Comparison of ENCODE assay signal across 9 mouse cellular contexts in the genomic region with DNA sequence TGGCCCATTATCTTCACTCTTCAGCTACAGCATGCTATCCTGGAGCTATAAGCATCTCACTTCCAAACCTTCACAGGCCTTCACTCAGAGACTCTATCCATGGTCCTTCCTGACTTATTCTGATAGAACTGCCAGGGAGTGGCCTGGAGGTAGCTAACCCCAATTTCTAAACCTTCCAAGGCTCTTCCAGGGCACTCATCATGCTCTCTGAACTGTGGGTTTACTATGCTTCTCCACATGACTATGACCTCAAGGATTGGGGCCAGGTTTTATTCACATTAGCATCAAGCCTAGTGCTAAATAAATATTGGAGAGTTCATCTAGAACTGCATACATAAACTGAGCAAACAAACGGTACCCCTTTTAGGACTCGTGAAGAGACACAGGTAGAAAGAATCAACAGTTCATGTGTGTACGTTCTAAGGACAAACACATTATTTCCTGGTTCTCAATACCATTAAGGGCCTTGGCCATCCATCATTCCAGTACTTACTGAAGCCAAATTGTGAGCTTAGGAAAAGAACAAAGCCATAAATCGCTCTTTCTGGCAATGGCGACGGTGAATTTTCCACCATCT. TPM values are rescaled to one million over a fixed set of nuclear protein-coding genes. Genes with fewer than 3 reads are reported as not detected.
DNase-seq lines count a peak whose midpoint lies in the region; ATAC-seq and TF ChIP-seq lines count a peak whose summit lies in the region.
"Had no signal": no experiment of that assay in that cellular context is flagged by ENCODE, and none has a peak within 500 bp of the region (broad histone marks: within the 10 kb centered on the region; RNA-seq: fewer than 3 reads in every experiment).

No protein-coding gene starts in this region.

- no peak for ATAC-seq in limb, embryonic 11.5 days (ENCODE audit: insufficient number of reproducible peaks, low FRiP score, low TSS enrichment, low read depth)

- peak overlapping the region; percentile 84 for H3K4me2 ChIP-seq in CH12.LX (ENCODE audit: insufficient read depth, low read depth, poor library complexity, severe bottlenecking)
- H3K4me2 ChIP-seq in limb, embryonic 11.5 days (ENCODE audit: low read depth, severe bottlenecking) = peak overlapping the region; percentile 72

- peak; percentile 91 for DNase-seq in heart, adult 11 months
- DNase-seq in heart, postnatal 25 days (ENCODE audit: low spot score) = no peak
- peak; percentile 21 for DNase-seq in CH12.LX (ENCODE audit: extremely low read depth)
- peak; percentile 28 for DNase-seq in limb, embryonic 11.5 days (ENCODE audit: low spot score)
- DNase-seq in gastrocnemius, adult 18-20 months (ENCODE audit: low spot score) = no peak
- DNase-seq in cerebellum, postnatal 36 days = no peak

- H3K4me1 ChIP-seq in CH12.LX (ENCODE audit: control insufficient read depth in 1 of 2, insufficient read depth in 2 of 2) = peaks cover 6 to 51% of the 10 kb centered on the region in 2 experiments; a peak in 3 of 4 replicates
- peaks cover 4% of the 10 kb centered on the region; the same call in 1 of the 2 replicates for H3K4me1 ChIP-seq in embryonic fibroblast, embryonic 13.5 days (ENCODE audit: control insufficient read depth, insufficient read depth, low read length)
- H3K4me1 ChIP-seq in limb, embryonic 11.5 days (ENCODE audit: control insufficient read depth, insufficient read depth, low read length) = peaks cover 5% of the 10 kb centered on the region; the same call in 1 of the 2 replicates
- H3K4me1 ChIP-seq in small intestine, adult 2 months (ENCODE audit: control insufficient read depth, insufficient read depth, insufficient read length, low read length) = peaks cover 8% of the 10 kb centered on the region; the same call in 1 of the 2 replicates

- no peak for TF ChIP-seq CTCF in CH12.LX (conservative IDR thresholded peaks at IDR 0.05 in 1 of 2, IDR thresholded peaks at IDR 0.05 in 1 of 2; ENCODE audit: low read depth in 2 of 2, low read length in 2 of 2)
- no peak for TF ChIP-seq CTCF in embryonic fibroblast, embryonic 13.5 days (IDR thresholded peaks at IDR 0.05; ENCODE audit: borderline replicate concordance, insufficient read depth, low read length)
- TF ChIP-seq CTCF in small intestine, adult 2 months (IDR thresholded peaks at IDR 0.05; ENCODE audit: extremely low read depth, insufficient read length, insufficient replicate concordance, low read depth, low read length) = no peak

- 10% methylated on average over 6 of the region's 6 CpGs for WGBS in limb, embryonic 11.5 days
- 2% methylated on average over 6 of the region's 6 CpGs for WGBS in small intestine, adult 2 months

- H3K36me3 ChIP-seq in CH12.LX (replicated peaks in 1 of 2; ENCODE audit: control insufficient read depth in 1 of 2, insufficient read depth in 1 of 2, low read length in 1 of 2) = peaks cover 4 to 25% of the 10 kb centered on the region in 2 experiments
- no peaks in the 10 kb centered on the region for H3K36me3 ChIP-seq in limb, embryonic 11.5 days (ENCODE audit: control insufficient read depth, insufficient read depth, low read length)
- no peaks in the 10 kb centered on the region for H3K36me3 ChIP-seq in small intestine, adult 2 months (ENCODE audit: control insufficient read depth, insufficient read depth, low read length)

- dilution Hi-C loops in CH12.LX (cut with MboI; ENCODE audit: extremely low pct_ligation_motif_present, extremely low pct_unique_long_range_greater_than_20kb, low sequenced_read_pairs) = no loop called here

- no peak overlapping the region; the same call in 1 of the 2 replicates for H3K27ac ChIP-seq in CH12.LX (ENCODE audit: insufficient read depth, low read depth)
- H3K27ac ChIP-seq in embryonic fibroblast, embryonic 13.5 days (ENCODE audit: insufficient read depth, low read length) = peak overlapping the region; percentile 51; the same call in 1 of the 2 replicates
- peak overlapping the region; percentile 93 for H3K27ac ChIP-seq in limb, embryonic 11.5 days (replicated peaks; ENCODE audit: low read depth, low read length)
- peak overlapping the region; percentile 84 for H3K27ac ChIP-seq in small intestine, adult 2 months (ENCODE audit: insufficient read depth, low read depth, low read length)

- H3K27me3 ChIP-seq in CH12.LX (replicated peaks) = no peaks in the 10 kb centered on the region
- no peaks in the 10 kb centered on the region for H3K27me3 ChIP-seq in limb, embryonic 11.5 days (ENCODE audit: control insufficient read depth, insufficient read depth, low read length)
- H3K27me3 ChIP-seq in small intestine, adult 2 months (ENCODE audit: control insufficient read depth, insufficient read depth, low read length) = no peaks in the 10 kb centered on the region

- H3K4me3 ChIP-seq in CH12.LX (replicated peaks in 1 of 3; ENCODE audit: low read depth in 2 of 3, low read length in 2 of 3, poor library complexity in 1 of 3) = peak overlapping the region; percentile 73 to 94 (median 83)
- H3K4me3 ChIP-seq in embryonic fibroblast, embryonic 13.5 days (ENCODE audit: insufficient read depth, low read length) = peak overlapping the region; percentile 77
- peak overlapping the region; percentile 80 for H3K4me3 ChIP-seq in limb, embryonic 11.5 days (ENCODE audit: low read depth, low read length)
- H3K4me3 ChIP-seq in small intestine, adult 2 months (ENCODE audit: low read depth, low read length) = peak overlapping the region; percentile 90

- H3K9ac ChIP-seq in CH12.LX (ENCODE audit: insufficient read depth, low read depth) = peak overlapping the region; percentile 77
- H3K9ac ChIP-seq in limb, embryonic 11.5 days (ENCODE audit: low read length) = peak overlapping the region; percentile 96

- no peak for TF ChIP-seq POLR2A in CH12.LX (IDR thresholded peaks at IDR 0.05; ENCODE audit: low read depth, low read length)
- TF ChIP-seq POLR2A in embryonic fibroblast, embryonic 13.5 days (IDR thresholded peaks at IDR 0.05; ENCODE audit: low read depth, low read length) = peak; percentile 11; the same call in 1 of the 2 replicates
- no peak for TF ChIP-seq POLR2A in small intestine, adult 2 months (IDR thresholded peaks at IDR 0.05; ENCODE audit: low read depth, low read length)

- H3K79me2 ChIP-seq in CH12.LX (replicated peaks; ENCODE audit: control insufficient read depth, extremely low read depth, insufficient read depth, poor library complexity, severe bottlenecking) = peaks cover 18% of the 10 kb centered on the region

- TF ChIP-seq EP300 in CH12.LX (IDR thresholded peaks at IDR 0.05; ENCODE audit: low read length) = no peak

- H3K9me3 ChIP-seq in CH12.LX (replicated peaks; ENCODE audit: low read length) = no peaks in the 10 kb centered on the region
- no peaks in the 10 kb centered on the region for H3K9me3 ChIP-seq in limb, embryonic 11.5 days (ENCODE audit: control insufficient read depth, low read length)

- in situ Hi-C loops in CH12.LX (cut with MboI; ENCODE audit: low pct_ligation_motif_present, low pct_unique_long_range_greater_than_20kb, low sequenced_read_pairs) = no loop called here

- intact Hi-C loops in heart, postnatal 25 days (cut with DNase I) = loop anchor here (5.0 to 10.0 kb wide), 2 partner anchors 57 to 195 kb away; a partner anchor contains a TSS

- no peak for TF ChIP-seq RAD21 in CH12.LX (IDR thresholded peaks at IDR 0.05; ENCODE audit: low read depth, low read length)

TF ChIP-seq in CH12.LX, 34 proteins besides CTCF, POLR2A, EP300 and RAD21:
- no peak for TF ChIP-seq PAX5 (IDR thresholded peaks at IDR 0.05; ENCODE audit: low read length)
- TF ChIP-seq SIN3A (IDR thresholded peaks at IDR 0.05; ENCODE audit: low read length) = 0 out of 2 replicates have a peak, but pooled peaks have one; percentile 29

RNA-seq across cellular contexts. Expression of a gene that starts 0.7 kb away (rescaled TPM):
- total RNA-seq in heart, postnatal 25 days (2021) = 10 to 100 TPM; 78.6 to 82.9 TPM
- total RNA-seq in CH12.LX (2012; rRNA removed) (65.2 and 74.5 TPM in 2 replicates), CH12.LX (2014; rRNA removed) (59.0 TPM in 2 replicates)
- 67.7 and 73.4 TPM in 2 replicates for polyA plus RNA-seq in CH12.LX (2012; ENCODE audit: insufficient read length, low read depth)
- 140 and 167 TPM in 2 replicates for polyA plus RNA-seq in embryonic fibroblast, embryonic 13.5 days (2011; ENCODE audit: insufficient read length, low read depth, missing spikeins)
- polyA plus RNA-seq in limb, embryonic 11.5 days (2014; fragmentation: Nextera tagmentation; extraction: Ambion mirVana) = 328 and 349 TPM in 2 replicates
- polyA plus RNA-seq in small intestine, adult 2 months (2012; rRNA removed) = 6.4 and 7.4 TPM in 2 replicates
- total RNA-seq in gastrocnemius, adult 18-20 months (2021) = 10 to 100 TPM; 59.4 to 61.8 TPM

RNA-seq across cellular contexts. Expression of a gene that starts 2.0 kb away (rescaled TPM):
- 10 to 100 TPM; 88.2 to 91.8 TPM for total RNA-seq in heart, postnatal 25 days (2021)
- total RNA-seq in CH12.LX (2012; rRNA removed) = 55.9 and 63.8 TPM in 2 replicates
- total RNA-seq in CH12.LX (2014; rRNA removed) = 163 and 167 TPM in 2 replicates
- 103 and 104 TPM in 2 replicates for polyA plus RNA-seq in CH12.LX (2012; ENCODE audit: insufficient read length, low read depth)
- 64.3 and 65.4 TPM in 2 replicates for polyA plus RNA-seq in embryonic fibroblast, embryonic 13.5 days (2011; ENCODE audit: insufficient read length, low read depth, missing spikeins)
- 70.0 and 74.2 TPM in 2 replicates for polyA plus RNA-seq in limb, embryonic 11.5 days (2014; fragmentation: Nextera tagmentation; extraction: Ambion mirVana)
- polyA plus RNA-seq in small intestine, adult 2 months (2012; rRNA removed) = 10.1 and 11.2 TPM in 2 replicates
- total RNA-seq in gastrocnemius, adult 18-20 months (2021) = 100 to 1,000 TPM; 165 to 185 TPM

RNA-seq across cellular contexts. Expression of a gene that starts 41.5 kb away (rescaled TPM):
- 1 to 10 TPM; 3.9 to 4.3 TPM for total RNA-seq in heart, postnatal 25 days (2021)
- total RNA-seq in CH12.LX (2012; rRNA removed) (6.1 and 6.5 TPM in 2 replicates), CH12.LX (2014; rRNA removed) (0.20 and 0.28 TPM in 2 replicates)
- 1.0 and 1.3 TPM in 2 replicates for polyA plus RNA-seq in CH12.LX (2012; ENCODE audit: insufficient read length, low read depth)
- polyA plus RNA-seq in embryonic fibroblast, embryonic 13.5 days (2011; ENCODE audit: insufficient read length, low read depth, missing spikeins) = 0.46 TPM in 1 of 2 replicates, not detected in the other
- polyA plus RNA-seq in limb, embryonic 11.5 days (2014; fragmentation: Nextera tagmentation; extraction: Ambion mirVana) = 3.9 and 4.3 TPM in 2 replicates
- 0.47 and 2.5 TPM in 2 replicates for polyA plus RNA-seq in small intestine, adult 2 months (2012; rRNA removed)
- total RNA-seq in gastrocnemius, adult 18-20 months (2021) = 1 to 10 TPM in 1 of 2 experiments, under 1 TPM in 1; 0.43 to 1.4 TPM
- total RNA-seq: neutrophil, adult 5-6 weeks had no signal

RNA-seq across cellular contexts. Expression of a gene that starts 56.3 kb away (rescaled TPM):
- 1 to 10 TPM; 5.0 to 5.7 TPM for total RNA-seq in heart, postnatal 25 days (2021)
- 7.8 and 9.4 TPM in 2 replicates for total RNA-seq in CH12.LX (2012; rRNA removed)
- 4.2 and 5.3 TPM in 2 replicates for total RNA-seq in CH12.LX (2014; rRNA removed)
- 11.3 and 12.5 TPM in 2 replicates for polyA plus RNA-seq in CH12.LX (2012; ENCODE audit: insufficient read length, low read depth)
- 6.6 and 7.0 TPM in 2 replicates for polyA plus RNA-seq in embryonic fibroblast, embryonic 13.5 days (2011; ENCODE audit: insufficient read length, low read depth, missing spikeins)
- polyA plus RNA-seq in limb, embryonic 11.5 days (2014; fragmentation: Nextera tagmentation; extraction: Ambion mirVana) = 8.4 and 10.4 TPM in 2 replicates
- 2.6 and 3.2 TPM in 2 replicates for polyA plus RNA-seq in small intestine, adult 2 months (2012; rRNA removed)
- 10 to 100 TPM in 1 of 2 experiments, 1 to 10 TPM in 1; 9.8 to 10.8 TPM for total RNA-seq in gastrocnemius, adult 18-20 months (2021)

Comparison
In these comparisons a context has a peak if more than half of its experiments do, and no peak if none do; other contexts are left out.
1. DNase-seq: peak in heart, adult 11 months (single experiment), CH12.LX (single experiment) and limb, embryonic 11.5 days (single experiment); none in heart, postnatal 25 days (single experiment), gastrocnemius, adult 18-20 months (single experiment) and cerebellum, postnatal 36 days (0 of 2).
2. Peak in every context shown above with its lines, with median percentiles within 50 percentile points of each other: H3K4me3 ChIP-seq.